Mouse (Mus musculus) CD4-positive helper T cell, adult 2 months (primary cell): ENCODE measurements around the gene Icam2.
"Not testable (repeated sequence)": the region's sequence is repeated elsewhere in the genome, so short reads cannot be mapped to it uniquely, and the experiment has no call there.

Source experiments
- DNase-seq: peaks from one replicate; pipeline ENCODE4 v3.0.0-alpha.2; 2012; ENCODE audit warnings: low read depth, missing footprints, low spot score

Gene Icam2

GRCm38 (mm10) chr11:106387791-106388216 lies at the start of gene Icam2:
TSS of gene Icam2 (minus strand) at chr11:106388075.
- DNase-seq: peak; percentile 88

- DNase-seq: no peak
These were observed 49.7 kb upstream of the Icam2 start for GRCm38 (mm10) chr11:106437543-106437942.

GRCm38 (mm10) chr11:106437039-106437438 lies 49.2 kb upstream of the Icam2 start:
- no peak for DNase-seq

GRCm38 (mm10) chr11:106430392-106430791 lies 42.5 kb upstream of the Icam2 start:
- DNase-seq: peak; percentile 80

GRCm38 (mm10) chr11:106429689-106430088 lies 41.8 kb upstream of the Icam2 start:
- no peak for DNase-seq

GRCm38 (mm10) chr11:106428556-106428955 lies 40.7 kb upstream of the Icam2 start:
- DNase-seq: no peak

- DNase-seq: no peak
These were observed 40.2 kb upstream of the Icam2 start for GRCm38 (mm10) chr11:106428106-106428505.

GRCm38 (mm10) chr11:106426447-106426846 lies 38.6 kb upstream of the Icam2 start:
- DNase-seq: no peak

GRCm38 (mm10) chr11:106425201-106425600 lies 37.3 kb upstream of the Icam2 start:
- DNase-seq: no peak

- no peak for DNase-seq
These were observed 31.6 kb upstream of the Icam2 start for GRCm38 (mm10) chr11:106419262-106420102.

- DNase-seq: peak; percentile 87
These were observed 30.8 kb upstream of the Icam2 start for GRCm38 (mm10) chr11:106418622-106419196.

GRCm38 (mm10) chr11:106417860-106418259 lies 30.0 kb upstream of the Icam2 start:
- DNase-seq: no peak

GRCm38 (mm10) chr11:106416331-106416730 lies 28.5 kb upstream of the Icam2 start:
- DNase-seq: peak; percentile 67

- no peak for DNase-seq
These were observed 24.9 kb upstream of the Icam2 start for GRCm38 (mm10) chr11:106412641-106413360.

GRCm38 (mm10) chr11:106411157-106411556 lies 23.3 kb upstream of the Icam2 start:
- DNase-seq: no peak

GRCm38 (mm10) chr11:106410507-106410906 lies 22.6 kb upstream of the Icam2 start:
- no peak for DNase-seq

- DNase-seq: no peak
These were observed 22.1 kb upstream of the Icam2 start for GRCm38 (mm10) chr11:106410011-106410410.

GRCm38 (mm10) chr11:106398481-106398880 lies 10.6 kb upstream of the Icam2 start:
- DNase-seq: no peak

- no peak for DNase-seq
These were observed 9.8 kb upstream of the Icam2 start for GRCm38 (mm10) chr11:106397656-106398055.

- DNase-seq: not testable (repeated sequence)
These were observed 6.2 kb upstream of the Icam2 start for GRCm38 (mm10) chr11:106394055-106394454.

- DNase-seq: no peak
These were observed 5.4 kb upstream of the Icam2 start for GRCm38 (mm10) chr11:106393331-106393616.

- DNase-seq: no peak
These were observed 4.9 kb upstream of the Icam2 start for GRCm38 (mm10) chr11:106392597-106393330.
